Comparison of ENCODE assay signal across 8 mouse cellular contexts in genomic region chr2:25376589-25376988, GRCm38 (mm10). TPM values are rescaled to one million over a fixed set of nuclear protein-coding genes. Genes with fewer than 3 reads are reported as not detected.
A peak's percentile ranks its signal among the peaks of the same experiment; 100 is the strongest.
DNase-seq lines count a peak whose midpoint lies in the region; ATAC-seq and TF ChIP-seq lines count a peak whose summit lies in the region.
"Had no signal": no experiment of that assay in that cellular context is flagged by ENCODE, and none has a peak within 500 bp of the region (broad histone marks: within the 10 kb centered on the region; RNA-seq: fewer than 3 reads in every experiment).

No protein-coding gene starts in this region.

- H3K4me3 ChIP-seq in kidney, adult 2 months (ENCODE audit: insufficient read depth, low read depth, low read length) = no peak overlapping the region
- no peak overlapping the region for H3K4me3 ChIP-seq in kidney, embryonic 16.5 days (ENCODE audit: low read length)
- no peak overlapping the region for H3K4me3 ChIP-seq in ES-Bruce4 (ENCODE audit: low read depth, low read length)
- H3K4me3 ChIP-seq in cortical plate, adult 2 months (ENCODE audit: insufficient read depth, low read length) = no peak overlapping the region
- H3K4me3 ChIP-seq: limb, embryonic 13.5 days had no signal

- no peaks in the 10 kb centered on the region for H3K36me3 ChIP-seq in kidney, adult 2 months (ENCODE audit: control insufficient read depth, insufficient read depth, low read length)
- H3K36me3 ChIP-seq in kidney, embryonic 16.5 days (ENCODE audit: insufficient read depth, low read length) = peaks cover 25% of the 10 kb centered on the region; the same call in 1 of the 2 replicates
- peaks cover 12% of the 10 kb centered on the region; the same call in 1 of the 2 replicates for H3K36me3 ChIP-seq in ES-Bruce4 (ENCODE audit: control insufficient read depth, insufficient read depth, low read length, poor library complexity, severe bottlenecking)

- no peaks in the 10 kb centered on the region for H3K9me3 ChIP-seq in kidney, embryonic 16.5 days (ENCODE audit: low read length)
- H3K9me3 ChIP-seq in ES-Bruce4 (replicated peaks; ENCODE audit: control insufficient read depth, insufficient read depth, low read length, poor library complexity, severe bottlenecking) = no peaks in the 10 kb centered on the region
- H3K9me3 ChIP-seq: limb, embryonic 13.5 days had no signal

- ATAC-seq in kidney, embryonic 16.5 days (ENCODE audit: low FRiP score, low TSS enrichment) = no peak

- no peak overlapping the region for H3K9ac ChIP-seq in kidney, embryonic 16.5 days (replicated peaks; ENCODE audit: low read length)
- H3K9ac ChIP-seq in ES-Bruce4 (ENCODE audit: low read depth, poor library complexity, severe bottlenecking) = no peak overlapping the region

- TF ChIP-seq CTCF in kidney, adult 2 months (conservative IDR thresholded peaks at IDR 0.05; ENCODE audit: insufficient read depth, insufficient read length, low read depth, low read length) = peak; percentile 71
- TF ChIP-seq CTCF in ES-Bruce4 (IDR thresholded peaks at IDR 0.05; ENCODE audit: low read depth, low read length) = peak; percentile 35
- TF ChIP-seq CTCF in cortical plate, adult 2 months (IDR thresholded peaks at IDR 0.05; ENCODE audit: extremely low read depth, insufficient read depth, low read length) = peak; percentile 85

- no peaks in the 10 kb centered on the region for H3K4me1 ChIP-seq in kidney, adult 2 months (ENCODE audit: control insufficient read depth, insufficient read depth, low read length)
- H3K4me1 ChIP-seq in kidney, embryonic 16.5 days (ENCODE audit: insufficient read depth, low read length) = peaks cover 22% of the 10 kb centered on the region
- H3K4me1 ChIP-seq in ES-Bruce4 (ENCODE audit: control insufficient read depth, insufficient read depth, low read length) = peaks cover 2% of the 10 kb centered on the region
- no peaks in the 10 kb centered on the region for H3K4me1 ChIP-seq in cortical plate, adult 2 months (ENCODE audit: control insufficient read depth, insufficient read depth, low read length)

- H3K27ac ChIP-seq in kidney, adult 2 months (ENCODE audit: insufficient read depth, low read depth, low read length) = no peak overlapping the region
- no peak overlapping the region for H3K27ac ChIP-seq in kidney, embryonic 16.5 days (ENCODE audit: low read length)
- H3K27ac ChIP-seq in ES-Bruce4 (ENCODE audit: insufficient read depth, low read length) = no peak overlapping the region
- no peak overlapping the region for H3K27ac ChIP-seq in cortical plate, adult 2 months (ENCODE audit: insufficient read depth, low read length)
- H3K27ac ChIP-seq: limb, embryonic 13.5 days had no signal

- WGBS in kidney, adult 2 months = 62% methylated on average over 4 of the region's 4 CpGs
- WGBS in kidney, embryonic 16.5 days = 57% methylated on average over 4 of the region's 4 CpGs

- peak; percentile 72 for DNase-seq in kidney, adult 2 months
- DNase-seq in A20 (ENCODE audit: low read depth, low spot score) = peak; percentile 56
- peak; percentile 71 for DNase-seq in kidney, postnatal 14 days
- peak; percentile 41 for DNase-seq in right cerebral cortex, postnatal 4 days

- TF ChIP-seq EP300 in ES-Bruce4 (IDR thresholded peaks at IDR 0.05; ENCODE audit: insufficient read depth, low read depth, low read length) = no peak

- H3K27me3 ChIP-seq in kidney, adult 2 months (replicated peaks; ENCODE audit: control insufficient read depth, insufficient read depth, low read length) = no peaks in the 10 kb centered on the region
- no peaks in the 10 kb centered on the region for H3K27me3 ChIP-seq in kidney, embryonic 16.5 days (ENCODE audit: insufficient read depth, low read length)
- no peaks in the 10 kb centered on the region for H3K27me3 ChIP-seq in ES-Bruce4 (ENCODE audit: control insufficient read depth, insufficient read depth, low read length, poor library complexity, severe bottlenecking)
- H3K27me3 ChIP-seq: limb, embryonic 13.5 days had no signal

- no peak overlapping the region for H3K4me2 ChIP-seq in kidney, embryonic 16.5 days (replicated peaks; ENCODE audit: low read depth, low read length)
- H3K4me2 ChIP-seq: limb, embryonic 13.5 days had no signal

- no peak for TF ChIP-seq POLR2A in kidney, adult 2 months (IDR thresholded peaks at IDR 0.05; ENCODE audit: low read depth, low read length)
- no peak for TF ChIP-seq POLR2A in ES-Bruce4 (IDR thresholded peaks at IDR 0.05; ENCODE audit: insufficient read depth, low read length)
- no peak for TF ChIP-seq POLR2A in cortical plate, adult 2 months (IDR thresholded peaks at IDR 0.05; ENCODE audit: extremely low read depth, insufficient read depth, low read length)

RNA-seq across cellular contexts. Expression of gene Sapcd2, which starts 4.5 kb away (rescaled TPM):
- polyA plus RNA-seq in kidney, adult 2 months (2012; rRNA removed) = 0.20 and 0.34 TPM in 2 replicates
- polyA plus RNA-seq in kidney, embryonic 16.5 days (2015; fragmentation: Nextera tagmentation; extraction: Ambion mirVana) = 39.3 and 41.2 TPM in 2 replicates
- 19.2 and 22.4 TPM in 2 replicates for polyA plus RNA-seq in ES-Bruce4 (2011; ENCODE audit: insufficient read depth, insufficient read length, low read depth, missing spikeins)
- polyA plus RNA-seq in cortical plate, adult 2 months (2012; rRNA removed) = 4.0 and 4.4 TPM in 2 replicates

RNA-seq across cellular contexts. Expression of gene Uap1l1, which starts 11.1 kb away (rescaled TPM):
- polyA plus RNA-seq in kidney, adult 2 months (2012; rRNA removed) = 125 and 133 TPM in 2 replicates
- 38.9 and 49.2 TPM in 2 replicates for polyA plus RNA-seq in kidney, embryonic 16.5 days (2015; fragmentation: Nextera tagmentation; extraction: Ambion mirVana)
- 49.8 and 51.1 TPM in 2 replicates for polyA plus RNA-seq in ES-Bruce4 (2011; ENCODE audit: insufficient read depth, insufficient read length, low read depth, missing spikeins)
- 16.6 and 20.4 TPM in 2 replicates for polyA plus RNA-seq in cortical plate, adult 2 months (2012; rRNA removed)

RNA-seq across cellular contexts. Expression of gene Entpd2, which starts 19.1 kb away (rescaled TPM):
- 18.8 and 23.8 TPM in 2 replicates for polyA plus RNA-seq in kidney, adult 2 months (2012; rRNA removed)
- 5.5 and 6.4 TPM in 2 replicates for polyA plus RNA-seq in kidney, embryonic 16.5 days (2015; fragmentation: Nextera tagmentation; extraction: Ambion mirVana)
- polyA plus RNA-seq in ES-Bruce4 (2011; ENCODE audit: insufficient read depth, insufficient read length, low read depth, missing spikeins) = 4.2 and 5.6 TPM in 2 replicates
- 15.8 and 19.0 TPM in 2 replicates for polyA plus RNA-seq in cortical plate, adult 2 months (2012; rRNA removed)

RNA-seq across cellular contexts. Expression of gene Dpp7, which starts 20.4 kb away (rescaled TPM):
- 167 and 171 TPM in 2 replicates for polyA plus RNA-seq in kidney, adult 2 months (2012; rRNA removed)
- 32.8 and 33.2 TPM in 2 replicates for polyA plus RNA-seq in kidney, embryonic 16.5 days (2015; fragmentation: Nextera tagmentation; extraction: Ambion mirVana)
- polyA plus RNA-seq in ES-Bruce4 (2011; ENCODE audit: insufficient read depth, insufficient read length, low read depth, missing spikeins) = 27.8 and 29.4 TPM in 2 replicates
- 59.8 and 69.1 TPM in 2 replicates for polyA plus RNA-seq in cortical plate, adult 2 months (2012; rRNA removed)

RNA-seq across cellular contexts. Expression of gene Npdc1, which starts 22.6 kb away (rescaled TPM):
- polyA plus RNA-seq in kidney, adult 2 months (2012; rRNA removed) = 73.7 and 99.5 TPM in 2 replicates
- 52.4 and 58.3 TPM in 2 replicates for polyA plus RNA-seq in kidney, embryonic 16.5 days (2015; fragmentation: Nextera tagmentation; extraction: Ambion mirVana)
- 29.7 and 40.9 TPM in 2 replicates for polyA plus RNA-seq in ES-Bruce4 (2011; ENCODE audit: insufficient read depth, insufficient read length, low read depth, missing spikeins)
- 435 and 468 TPM in 2 replicates for polyA plus RNA-seq in cortical plate, adult 2 months (2012; rRNA removed)

Comparison
In these comparisons a context has a peak if more than half of its experiments do, and no peak if none do; other contexts are left out.
1. CTCF ChIP-seq: peak in every context shown above with its lines; median percentile 85 in cortical plate, adult 2 months; 71 in kidney, adult 2 months; 35 in ES-Bruce4.